Mouse (Mus musculus) C2C12 (cell line): Measurements from ENCODE around the gene Lsm11. TPM values are rescaled to one million over a fixed set of nuclear protein-coding genes. Genes with fewer than 3 reads are reported as not detected.

Experiments used
- H3K27me3 ChIP-seq: one replicate; pipeline ENCODE4 v1.6.1; 2011; ENCODE audit not compliant: control insufficient read depth, insufficient read depth, insufficient read length
- H3K36me3 ChIP-seq: one replicate; pipeline ENCODE4 v1.6.1; 2011; ENCODE audit not compliant: control insufficient read depth, insufficient read depth
- H3K4me3 ChIP-seq: one replicate; pipeline ENCODE4 v1.5.1; 2011; ENCODE audit warnings: mild to moderate bottlenecking, control low read depth; ENCODE audit not compliant: poor library complexity, insufficient read depth, severe bottlenecking
- H3K79me2 ChIP-seq: one replicate; pipeline ENCODE4 v1.6.1; 2011; ENCODE audit not compliant: control insufficient read depth, insufficient read depth
- H3K79me3 ChIP-seq: one replicate; pipeline ENCODE4 v1.6.1; 2011; ENCODE audit warnings: low read depth, control low read depth
- H3ac ChIP-seq: one replicate; pipeline ENCODE3; 2011; ENCODE audit warnings: low read depth; ENCODE audit not compliant: control insufficient read depth, insufficient read length
- CEBPB ChIP-seq: IDR thresholded peaks from one replicate; pipeline ENCODE4 v1.6.1; 2011; ENCODE audit warnings: low read depth, mild to moderate bottlenecking, control low read depth, moderate library complexity
- CTCF ChIP-seq: IDR thresholded peaks from one replicate; pipeline ENCODE4 v1.5.1; 2011; ENCODE audit not compliant: control insufficient read depth, insufficient read depth, insufficient read length
- FOSL1 ChIP-seq: IDR thresholded peaks from one replicate; pipeline ENCODE4 v1.8.0; 2011; ENCODE audit warnings: mild to moderate bottlenecking, low read length; ENCODE audit not compliant: poor library complexity, insufficient read depth, severe bottlenecking
- MAX ChIP-seq: IDR thresholded peaks from one replicate; pipeline ENCODE4 v1.6.1; 2011; ENCODE audit warnings: mild to moderate bottlenecking, control low read depth
- MYOD1 ChIP-seq: IDR thresholded peaks from one replicate; pipeline ENCODE4 v1.6.1; 2011; ENCODE audit warnings: low read depth; ENCODE audit not compliant: control insufficient read depth, insufficient read length
- MYOG ChIP-seq: IDR thresholded peaks from one replicate; pipeline ENCODE4 v1.6.1; 2011; ENCODE audit not compliant: control insufficient read depth, insufficient read length; ENCODE audit errors: extremely low read depth
- USF1 ChIP-seq: IDR thresholded peaks from one replicate; pipeline ENCODE4 v1.6.1; 2011; ENCODE audit warnings: low read depth, mild to moderate bottlenecking, control low read depth, moderate library complexity
- polyA plus RNA-seq: library from polyadenylated mRNA; unstranded; fragments of >200 nt; fragmentation: generic; extraction: Trizol; gene quantifications from one replicate; pipeline ENCODE4 v1.2.1, GENCODE M21; 2012; ENCODE audit warnings: missing spikeins

Gene Lsm11
- polyA plus RNA-seq, 1 experiment = 9.7 TPM

DNA sequence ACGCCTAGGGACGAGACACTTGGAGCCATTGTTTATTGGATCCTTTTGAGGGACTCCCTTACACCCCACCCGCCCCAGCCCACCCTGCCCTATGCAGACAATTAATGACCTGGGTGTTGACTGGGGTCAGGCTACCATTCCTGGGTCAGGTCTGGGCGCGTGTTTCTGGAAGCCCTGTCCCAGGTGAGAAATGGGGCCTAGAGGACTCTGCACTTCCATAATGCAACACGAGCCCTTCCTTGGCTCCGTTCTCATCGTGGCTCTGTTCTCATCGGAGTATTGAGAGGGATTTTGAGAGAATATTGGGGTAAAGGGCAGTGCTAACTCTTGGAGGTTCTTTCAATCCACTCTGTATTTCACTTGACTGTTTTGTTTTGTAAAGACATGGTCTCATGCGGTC is 28.5 kb downstream of the Lsm11 start:
- H3K36me3 ChIP-seq = peaks cover 12% of the 10 kb centered on the region
- TF ChIP-seq MYOG (no peak), FOSL1 (no peak)
- no peak overlapping the region for H3K4me3 ChIP-seq
- H3K79me2 ChIP-seq = no peaks in the 10 kb centered on the region
- no peaks in the 10 kb centered on the region for H3K27me3 ChIP-seq
- H3ac ChIP-seq = no peak overlapping the region
- no peaks in the 10 kb centered on the region for H3K79me3 ChIP-seq

DNA sequence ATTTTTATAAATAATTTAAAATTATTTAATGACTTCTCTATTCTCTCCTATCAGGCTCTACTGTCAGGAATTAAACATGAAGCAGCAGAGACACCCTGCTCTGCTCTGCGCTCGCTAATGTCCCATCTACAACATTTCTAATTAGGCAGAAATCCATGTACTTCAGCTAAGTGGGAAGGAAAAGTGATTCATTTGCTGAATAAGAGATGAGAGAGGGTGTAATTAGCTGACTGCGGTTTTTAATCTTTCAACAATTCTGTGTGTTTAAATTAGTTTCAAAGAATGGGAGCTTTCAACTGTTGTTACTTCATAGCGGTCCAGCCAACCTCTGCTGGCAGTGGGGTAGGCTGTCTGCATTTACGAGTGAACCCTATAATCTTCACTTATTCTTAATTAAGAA is 34.0 kb downstream of the Lsm11 start:
- Histone ChIP-seq H3K79me2 (no peaks in the 10 kb centered on the region), H3ac (no peak overlapping the region), H3K27me3 (no peaks in the 10 kb centered on the region), H3K4me3 (no peak overlapping the region), H3K36me3 (peaks cover 62% of the 10 kb centered on the region), H3K79me3 (no peaks in the 10 kb centered on the region)
- TF ChIP-seq CTCF = no peak
- TF ChIP-seq FOSL1 = no peak
- no peak for TF ChIP-seq MAX
- no peak for TF ChIP-seq USF1
- TF ChIP-seq MYOD1 = no peak
- TF ChIP-seq MYOG = no peak

DNA sequence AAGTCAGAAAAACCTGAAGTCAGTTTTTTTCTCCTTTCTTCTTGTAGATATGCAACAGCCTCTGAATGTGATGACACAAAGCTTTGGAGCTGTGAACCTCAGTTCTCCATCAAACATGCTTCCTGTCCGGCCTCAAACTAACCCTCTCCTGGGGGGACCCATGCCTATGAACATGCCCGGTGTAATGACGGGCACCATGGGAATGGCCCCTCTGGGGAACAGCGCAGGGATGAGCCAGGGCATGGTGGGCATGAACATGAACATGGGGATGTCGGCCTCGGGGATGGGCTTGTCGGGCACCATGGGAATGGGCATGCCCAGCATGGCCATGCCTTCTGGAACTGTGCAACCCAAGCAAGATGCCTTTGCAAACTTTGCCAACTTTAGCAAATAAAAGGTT is 35.8 kb downstream of the Lsm11 start:
- Histone ChIP-seq H3K27me3 (no peaks in the 10 kb centered on the region), H3K36me3 (peaks cover 67% of the 10 kb centered on the region), H3K79me3 (no peaks in the 10 kb centered on the region), H3ac (no peak overlapping the region), H3K4me3 (no peak overlapping the region), H3K79me2 (no peaks in the 10 kb centered on the region)
- TF ChIP-seq USF1 (no peak), MYOD1 (no peak), CTCF (no peak), MAX (no peak), FOSL1 (no peak), MYOG (no peak), CEBPB (no peak)

DNA sequence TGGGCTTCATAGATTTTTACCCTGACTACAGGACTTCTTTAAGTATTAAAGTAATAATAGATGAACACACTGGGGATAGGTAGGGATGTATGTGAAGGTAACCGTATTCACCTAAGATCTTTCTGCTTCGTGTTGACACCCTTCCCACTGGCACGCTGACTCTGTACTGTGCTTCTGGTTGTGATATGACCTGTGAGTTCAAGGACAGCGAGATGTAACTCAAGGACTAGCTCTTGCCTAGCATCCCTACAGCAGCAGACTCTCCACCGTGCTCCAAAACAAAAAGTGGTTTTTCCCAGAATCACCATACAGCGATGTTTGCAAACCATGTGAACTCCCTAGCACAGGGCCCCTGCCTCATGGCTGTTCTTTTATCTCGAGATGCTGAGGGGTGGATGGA is 36.7 kb downstream of the Lsm11 start:
- Histone ChIP-seq H3K79me2 (no peaks in the 10 kb centered on the region), H3K79me3 (no peaks in the 10 kb centered on the region), H3K36me3 (peaks cover 74% of the 10 kb centered on the region), H3K4me3 (no peak overlapping the region), H3K27me3 (no peaks in the 10 kb centered on the region), H3ac (no peak overlapping the region)
- TF ChIP-seq MYOG = no peak
- TF ChIP-seq FOSL1 = no peak
- TF ChIP-seq USF1 = no peak
- no peak for TF ChIP-seq MAX
- TF ChIP-seq MYOD1 = no peak
- TF ChIP-seq CEBPB = no peak
- no peak for TF ChIP-seq CTCF

DNA sequence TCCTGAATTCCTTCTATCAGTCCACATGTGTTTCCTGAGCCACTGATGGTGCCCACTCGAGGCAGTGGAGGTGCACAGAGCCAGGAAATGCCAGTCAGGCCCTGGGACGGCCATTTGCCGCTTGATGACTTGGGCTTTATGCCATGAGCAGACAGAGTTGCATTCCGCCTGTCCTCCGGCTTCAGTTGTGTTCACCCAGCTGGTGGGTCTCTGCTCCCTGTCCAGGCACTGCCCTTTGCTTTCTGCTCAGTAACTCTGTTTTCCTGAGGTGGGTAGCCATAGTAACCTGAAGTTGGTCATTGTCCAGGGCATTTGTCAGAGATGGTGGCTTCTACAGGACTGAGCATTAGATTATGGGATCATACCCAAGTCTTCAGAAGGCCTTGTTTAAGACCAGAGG is 37.4 kb downstream of the Lsm11 start:
- Histone ChIP-seq H3K79me3 (no peaks in the 10 kb centered on the region), H3ac (no peak overlapping the region), H3K4me3 (no peak overlapping the region), H3K79me2 (no peaks in the 10 kb centered on the region), H3K36me3 (peaks cover 71% of the 10 kb centered on the region), H3K27me3 (no peaks in the 10 kb centered on the region)
- TF ChIP-seq MYOG (no peak), CTCF (no peak), USF1 (no peak), CEBPB (no peak), FOSL1 (no peak), MYOD1 (no peak), MAX (no peak)

DNA sequence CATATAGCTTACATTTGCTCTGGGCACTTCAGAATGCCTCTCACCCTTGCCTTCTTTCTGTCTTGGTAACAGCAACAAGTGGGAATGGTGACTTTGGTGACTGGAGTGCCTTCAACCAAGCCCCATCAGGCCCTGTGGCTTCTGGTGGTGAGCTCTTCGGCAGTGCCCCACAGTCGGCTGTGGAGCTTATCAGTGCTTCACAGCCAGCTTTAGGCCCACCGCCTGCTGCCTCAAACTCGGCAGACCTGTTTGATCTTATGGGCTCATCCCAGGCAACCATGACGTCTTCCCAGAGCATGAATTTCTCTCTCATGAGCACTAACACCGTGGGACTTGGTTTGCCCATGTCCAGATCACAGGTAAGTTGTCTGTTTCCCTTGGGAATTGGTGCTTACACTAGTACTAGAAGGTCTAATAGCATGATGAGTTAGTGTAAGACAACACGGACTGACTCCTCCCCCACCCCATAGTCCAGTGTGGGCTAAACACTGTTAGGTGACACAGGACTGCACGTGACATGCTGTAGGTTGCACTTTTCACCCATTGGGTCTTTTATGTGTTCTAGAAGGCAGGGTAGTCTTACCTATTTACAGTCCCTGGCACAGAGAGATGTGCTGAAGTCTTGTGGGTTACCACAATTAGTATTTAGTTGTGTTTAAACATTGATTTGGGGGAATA is 38.5 kb downstream of the Lsm11 start:
- TF ChIP-seq MAX (no peak), USF1 (no peak), MYOD1 (no peak), MYOG (no peak), CEBPB (no peak), FOSL1 (no peak)
- Histone ChIP-seq H3K27me3 (no peaks in the 10 kb centered on the region), H3ac (no peak overlapping the region), H3K4me3 (no peak overlapping the region), H3K36me3 (peaks cover 62% of the 10 kb centered on the region), H3K79me2 (no peaks in the 10 kb centered on the region), H3K79me3 (no peaks in the 10 kb centered on the region)
